Mouse (Mus musculus): ENCODE measurements around the gene Spata9. TPM values are rescaled to one million over a fixed set of nuclear protein-coding genes. Genes with fewer than 3 reads are reported as not detected.
"Not testable (repeated sequence)": the region's sequence is repeated elsewhere in the genome, so short reads cannot be mapped to it uniquely, and the experiment has no call there.

Gene Spata9
- total RNA-seq (2022), result not detected

GRCm38 (mm10) chr13:75966850-75967249 is at the start of gene Spata9:
TSS of gene Spata9 (plus strand) at chr13:75967150.
- no peak for DNase-seq (ENCODE audit: low spot score)

DNA sequence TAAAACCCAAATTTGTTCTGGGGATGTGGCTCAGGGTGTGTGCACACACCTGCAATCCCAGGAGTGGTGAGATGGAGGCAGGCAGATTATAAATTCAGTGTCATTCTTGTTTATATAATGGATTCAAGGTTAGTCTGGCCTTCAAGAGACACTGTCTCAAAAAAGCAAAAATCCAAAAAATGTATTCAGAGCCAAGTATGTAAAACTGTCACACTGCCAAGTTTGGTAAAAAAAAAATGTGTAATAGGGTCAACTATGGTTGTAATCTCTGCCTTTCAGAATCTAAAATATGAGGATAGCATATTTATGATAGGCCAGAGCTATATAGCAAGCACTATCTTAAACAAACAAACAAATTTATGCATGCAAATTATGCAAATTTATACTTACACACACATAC is 39.0 kb upstream of the Spata9 start:
- no peak for DNase-seq (ENCODE audit: low spot score)

- not testable (repeated sequence) for DNase-seq (ENCODE audit: low spot score)
Observed at GRCm38 (mm10) chr13:75929071-75929470, 37.9 kb upstream of the Spata9 start.

DNA sequence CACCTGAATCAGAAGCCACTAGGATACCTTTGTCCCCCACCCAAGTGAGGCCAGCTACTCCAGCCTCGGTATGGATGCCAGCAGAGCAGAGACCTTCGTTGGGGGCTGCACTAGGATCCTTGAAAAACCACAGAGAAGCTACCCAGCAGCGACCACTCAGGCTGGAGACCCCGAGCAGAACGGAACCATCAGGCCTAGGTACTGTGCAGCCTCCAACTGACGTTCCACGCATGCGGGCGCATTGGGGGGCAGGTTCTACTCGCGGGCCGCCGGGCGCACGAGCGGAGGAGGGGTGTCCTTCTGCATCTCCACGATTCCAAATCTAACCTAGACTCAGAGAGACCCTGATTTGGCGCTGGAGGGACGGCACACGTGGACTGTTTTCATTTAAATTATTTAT is 36.9 kb upstream of the Spata9 start:
- no peak for DNase-seq (ENCODE audit: low spot score)

DNA sequence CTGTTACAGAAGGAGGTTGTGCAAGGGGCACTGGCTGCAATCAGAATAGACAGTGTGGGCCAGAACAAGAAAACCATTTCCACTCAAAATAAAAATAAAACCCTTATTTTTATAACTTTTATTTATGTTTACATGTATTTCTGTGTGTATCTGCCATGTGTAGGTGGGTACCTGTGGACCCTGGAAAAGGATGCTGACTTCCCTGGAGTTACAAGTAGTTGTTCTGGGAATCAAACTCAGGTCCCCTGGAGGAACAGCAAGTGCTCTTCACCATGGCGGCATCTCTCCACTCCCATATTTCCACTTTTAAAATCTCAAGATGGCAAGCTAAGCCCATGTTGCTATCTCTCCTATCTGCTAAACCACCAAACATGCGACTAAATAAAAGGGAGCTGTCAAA is 36.3 kb upstream of the Spata9 start:
- no peak for DNase-seq (ENCODE audit: low spot score)

- peak; percentile 28 for DNase-seq (ENCODE audit: low spot score)
Observed at GRCm38 (mm10) chr13:75931073-75931472, 35.9 kb upstream of the Spata9 start.

DNA sequence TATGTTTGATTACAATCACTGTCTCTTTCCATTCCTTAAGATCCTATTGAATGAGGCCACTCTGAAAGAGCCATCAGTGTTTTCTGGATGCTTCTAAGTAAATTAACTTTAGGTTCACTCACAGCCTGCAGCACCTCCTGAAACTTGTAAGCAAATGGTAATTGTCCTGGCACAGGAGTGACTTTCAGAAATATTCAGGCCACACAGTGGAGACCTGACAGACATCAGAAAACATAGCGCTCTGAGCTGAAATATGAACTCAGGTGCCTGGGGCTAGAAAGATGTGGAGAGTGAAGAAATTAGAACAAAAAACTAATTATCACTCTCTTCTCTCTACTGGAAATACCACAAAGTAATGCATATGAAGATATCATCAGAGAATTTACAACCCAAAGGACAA is 33.7 kb upstream of the Spata9 start:
- no peak for DNase-seq (ENCODE audit: low spot score)

DNA sequence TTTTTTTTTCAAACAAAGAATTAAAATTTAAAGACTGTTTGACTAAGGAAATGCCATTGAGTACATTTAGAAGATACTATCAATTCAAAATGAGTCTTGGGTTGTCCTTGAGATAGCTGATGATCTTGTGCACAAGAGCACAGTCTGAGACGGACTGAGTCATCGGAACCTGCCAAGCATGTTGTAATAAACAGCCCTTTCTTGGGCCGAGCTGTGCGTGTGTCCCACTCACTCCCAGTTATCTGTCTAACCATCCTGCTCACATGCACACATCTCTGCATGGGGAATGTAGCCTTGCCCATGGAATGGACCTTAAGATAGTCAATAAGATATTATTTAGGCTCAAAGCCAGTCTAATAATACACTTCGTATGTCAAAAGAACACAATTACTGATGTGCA is 28.1 kb upstream of the Spata9 start:
- DNase-seq (ENCODE audit: low spot score), result no peak

DNA sequence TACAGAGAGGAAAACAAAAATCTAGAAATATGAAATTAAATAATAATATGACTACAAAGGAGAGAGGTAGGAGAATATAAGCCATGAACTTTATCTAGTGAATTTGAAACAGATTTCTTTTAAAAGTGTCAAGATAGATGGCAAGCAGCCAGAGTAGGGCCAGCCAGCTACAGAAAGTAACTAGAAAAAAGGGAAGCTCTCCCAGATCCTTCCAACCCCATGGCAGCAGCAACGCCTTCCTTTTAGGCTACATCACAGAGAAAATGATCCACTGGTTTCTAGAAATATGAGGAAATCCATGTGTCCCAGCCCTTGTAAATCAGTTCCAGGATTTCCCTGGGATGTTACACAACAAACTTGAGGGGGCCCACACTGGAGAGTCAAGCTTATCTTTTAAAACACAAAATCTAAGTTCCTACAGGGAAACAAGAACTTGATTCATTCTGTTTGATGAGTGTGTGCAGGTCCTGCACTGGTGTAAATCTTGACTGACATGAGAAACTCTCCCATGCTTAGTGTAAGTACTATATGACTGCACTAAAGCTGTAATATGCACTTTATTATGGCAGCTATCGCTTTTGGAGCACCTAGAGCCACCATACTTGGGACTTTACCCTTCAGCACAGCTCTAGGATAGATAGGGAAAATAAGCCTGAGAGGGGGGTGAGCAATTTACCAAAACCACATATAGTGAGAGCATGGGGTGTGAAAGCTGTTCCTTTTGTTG is 26.0 kb upstream of the Spata9 start:
- DNase-seq (ENCODE audit: low spot score), result peak; percentile 10

GRCm38 (mm10) chr13:75941518-75942295 is 25.2 kb upstream of the Spata9 start:
- no peak for DNase-seq (ENCODE audit: low spot score)

GRCm38 (mm10) chr13:75942731-75943130 is 24.2 kb upstream of the Spata9 start:
- peak; percentile 8 for DNase-seq (ENCODE audit: low spot score)

GRCm38 (mm10) chr13:75943189-75944043 is 23.5 kb upstream of the Spata9 start, which contains the start of gene Rhobtb3:
TSS of gene Rhobtb3 (minus strand) at chr13:75943925.
- peak; percentile 55 for DNase-seq (ENCODE audit: low spot score)

DNA sequence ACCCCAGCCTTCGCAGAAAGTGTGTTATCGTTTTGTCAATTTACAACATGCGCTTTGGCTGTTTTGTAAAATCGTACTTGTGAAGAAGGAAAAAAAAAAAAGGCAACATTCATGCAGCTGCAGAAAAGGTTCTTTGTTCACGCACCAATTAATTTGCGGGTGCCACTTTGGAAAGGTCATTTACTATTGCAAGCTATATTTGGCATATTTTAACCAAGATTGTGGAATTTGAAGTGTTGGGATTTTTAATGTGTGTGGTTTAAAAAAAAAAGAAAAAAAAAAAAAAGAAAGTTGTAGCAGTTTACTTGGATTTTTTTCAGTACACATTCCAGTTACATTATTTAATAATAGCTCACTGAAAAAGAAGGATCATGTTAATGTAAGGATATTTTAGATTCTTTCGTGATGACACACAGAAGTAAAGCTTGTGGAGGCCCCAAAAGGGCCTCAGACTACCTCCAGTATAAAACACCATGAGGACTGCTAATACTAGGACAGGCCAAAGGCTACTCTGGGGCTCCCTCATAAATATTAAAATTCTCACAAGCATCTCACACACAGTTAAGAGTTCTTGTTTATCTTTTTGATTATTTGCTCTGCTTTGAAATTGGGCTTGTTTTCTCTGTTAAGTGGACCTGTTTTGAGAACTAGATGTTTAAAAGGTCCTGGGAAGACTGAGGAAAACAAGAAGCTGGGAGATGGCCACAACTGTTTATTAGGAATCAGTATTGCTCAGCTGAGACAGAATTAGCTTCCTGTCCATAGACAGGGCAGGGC is 22.7 kb upstream of the Spata9 start:
- no peak for DNase-seq (ENCODE audit: low spot score)

DNA sequence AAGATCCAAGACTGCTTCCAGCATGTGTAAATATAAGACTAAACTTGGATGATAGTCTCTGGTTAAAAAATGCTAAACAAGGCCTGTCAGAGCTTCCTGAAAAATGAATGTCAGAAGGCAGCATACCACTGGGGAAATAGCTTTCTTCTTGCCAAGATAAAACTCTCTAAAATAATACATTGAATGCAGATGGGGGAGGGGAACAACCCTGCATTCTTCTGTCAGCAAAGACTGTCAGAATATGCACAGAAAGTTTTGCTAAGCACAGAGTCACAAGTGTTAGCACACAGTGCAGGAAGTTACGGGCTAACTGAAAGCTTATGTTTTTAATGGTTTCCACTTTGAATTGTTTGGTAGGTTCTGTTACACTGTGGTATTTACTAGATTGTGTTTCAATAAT is 16.7 kb upstream of the Spata9 start:
- no peak for DNase-seq (ENCODE audit: low spot score)

- no peak for DNase-seq (ENCODE audit: low spot score)
Observed at GRCm38 (mm10) chr13:75955357-75955992, 11.5 kb upstream of the Spata9 start.

DNA sequence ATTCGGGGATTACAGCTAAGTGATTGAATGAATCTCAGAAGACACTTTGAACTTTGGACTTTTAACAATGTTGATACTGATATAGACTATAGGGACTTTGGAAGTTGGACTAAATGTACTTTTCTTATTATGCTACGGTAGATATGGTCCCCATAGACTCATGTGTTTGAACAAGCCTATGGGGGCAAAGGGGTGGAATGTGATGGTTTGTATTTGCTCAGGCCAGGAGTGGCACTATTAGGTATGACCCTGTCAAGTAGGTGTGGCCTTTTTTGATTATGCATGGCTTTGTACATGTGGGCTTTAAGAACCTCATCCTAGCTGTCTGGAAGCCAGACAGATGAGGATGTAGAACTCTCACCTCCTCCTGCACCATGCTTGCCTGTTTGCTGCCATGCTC is 7.5 kb downstream of the Spata9 start:
- no peak for DNase-seq (ENCODE audit: low spot score)

DNA sequence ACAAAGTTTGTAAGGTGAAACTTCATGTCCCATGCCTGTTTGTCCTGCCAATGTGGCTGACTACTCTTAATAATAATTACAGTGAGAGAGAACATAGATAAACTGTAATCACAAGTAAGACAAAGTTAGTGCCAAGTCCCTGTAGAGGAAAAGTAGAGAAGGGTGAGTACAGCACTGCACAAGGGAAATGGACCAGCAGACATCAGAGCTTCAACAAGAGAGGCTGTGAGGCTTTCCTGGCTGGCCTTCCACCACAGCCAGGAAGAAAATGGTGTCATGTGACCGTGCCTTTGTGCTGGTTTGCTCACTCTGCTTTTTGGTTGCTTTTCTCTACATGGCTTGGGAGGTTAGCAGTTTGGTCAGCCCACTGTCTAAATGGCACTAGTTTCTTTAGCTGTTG is 8.7 kb downstream of the Spata9 start:
- no peak for DNase-seq (ENCODE audit: low spot score)

- DNase-seq (ENCODE audit: low spot score), result no peak
Observed at GRCm38 (mm10) chr13:75976218-75976617, 9.3 kb downstream of the Spata9 start.

DNA sequence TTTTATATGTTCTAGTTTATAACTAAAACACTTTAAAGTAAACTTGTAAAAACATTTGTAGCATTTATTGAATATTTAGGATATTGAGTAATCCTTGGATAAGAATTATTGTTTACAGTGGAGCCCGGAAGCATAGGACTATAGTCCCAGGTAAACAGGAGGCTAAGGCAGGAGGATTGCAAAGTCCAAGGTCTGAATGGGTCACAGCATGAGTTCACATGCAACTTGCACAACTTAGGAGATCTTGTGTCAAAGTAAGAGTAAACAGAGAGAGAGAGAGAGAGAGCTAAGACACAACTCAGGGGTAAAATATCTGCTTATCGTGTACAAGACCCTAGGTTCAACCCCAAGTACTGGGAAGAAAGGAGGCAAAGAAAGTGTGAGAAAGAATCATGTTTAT is 9.7 kb downstream of the Spata9 start:
- DNase-seq (ENCODE audit: low spot score), result no peak

DNA sequence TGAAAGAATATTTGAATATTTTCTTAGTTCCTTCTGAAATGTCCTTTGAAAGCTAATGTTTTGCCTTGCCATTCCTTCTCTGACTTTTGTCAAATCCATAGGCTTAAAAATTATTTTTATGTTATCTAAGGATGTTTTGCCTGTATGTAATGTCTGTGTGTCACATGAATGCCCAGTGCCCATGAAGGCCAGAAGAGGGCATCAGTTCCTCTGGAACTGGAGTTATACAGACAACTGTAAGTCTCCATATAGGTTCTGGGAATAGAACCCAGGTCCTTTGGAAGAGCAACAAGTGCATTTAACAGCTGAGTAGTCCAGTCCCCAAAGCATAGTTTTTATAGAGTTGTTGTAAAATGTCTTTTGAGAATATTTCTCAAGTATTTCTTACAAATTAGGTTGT is 15.0 kb downstream of the Spata9 start:
- DNase-seq (ENCODE audit: low spot score), result no peak

- peak; percentile 58 for DNase-seq (ENCODE audit: low spot score)
Observed at GRCm38 (mm10) chr13:75988096-75988495, 21.1 kb downstream of the Spata9 start.

Data from heart, adult 8-10 months (tissue).